Mouse (Mus musculus) ES-E14 (cell line): ENCODE data around the gene Rab4b. TPM values are rescaled to one million over a fixed set of nuclear protein-coding genes. Genes with fewer than 3 reads are reported as not detected.

Source experiments
- DNase-seq: peaks from one replicate; pipeline ENCODE4 v3.0.0-alpha.2; 2013; ENCODE audit warnings: low read depth, low spot score
- H3K27ac ChIP-seq: 2 replicates; pipeline ENCODE4 v1.5.1; 2012; ENCODE audit warnings: low read depth, mild to moderate bottlenecking, low read length, moderate library complexity, mixed read lengths; ENCODE audit not compliant: poor library complexity, insufficient read depth, severe bottlenecking
- H3K36me3 ChIP-seq: 2 replicates; pipeline ENCODE4 v1.6.1; 2012; ENCODE audit warnings: mild to moderate bottlenecking, low read length, moderate library complexity, mixed read lengths; ENCODE audit not compliant: control insufficient read depth, poor library complexity, insufficient read depth, severe bottlenecking
- H3K4me1 ChIP-seq, 2 experiments: fragments of 150-350 bp in 1 of 2; sonication (generic) in 1 of 2; 2 replicates each; pipeline ENCODE4 v1.6.1; 2012; ENCODE audit warnings: low read length in 2 of 2, mild to moderate bottlenecking in 1 of 2, mixed read lengths in 1 of 2; ENCODE audit not compliant: control insufficient read depth in 2 of 2, insufficient read depth in 2 of 2, poor library complexity in 1 of 2
- H3K4me3 ChIP-seq, 2 experiments: fragments of 150-350 bp in 1 of 2; sonication (generic) in 1 of 2; 2 replicates each; pipeline ENCODE4 v1.5.1; 2012; ENCODE audit warnings: low read length in 2 of 2, low read depth in 1 of 2, mild to moderate bottlenecking in 1 of 2, mixed read lengths in 1 of 2; ENCODE audit not compliant: insufficient read depth in 1 of 2, poor library complexity in 1 of 2, severe bottlenecking in 1 of 2
- H3K9ac ChIP-seq: 2 replicates; pipeline ENCODE4 v1.6.1; 2012; ENCODE audit warnings: low read depth, mild to moderate bottlenecking, low read length, mixed read lengths; ENCODE audit not compliant: poor library complexity, insufficient read depth, severe bottlenecking
- H3K9me3 ChIP-seq: fragments of 150-350 bp; sonication (generic); 2 replicates; pipeline ENCODE4 v1.6.1; 2012; ENCODE audit warnings: low read depth, mild to moderate bottlenecking, low read length; ENCODE audit not compliant: control insufficient read depth, insufficient read depth
- CHD2 ChIP-seq: IDR thresholded peaks from 2 replicates; pipeline ENCODE4 v1.6.1; 2014; ENCODE audit warnings: mild to moderate bottlenecking, low read depth, low read length, inconsistent platforms
- HCFC1 ChIP-seq: IDR thresholded peaks from 2 replicates; pipeline ENCODE4 v1.6.1; 2012; ENCODE audit warnings: low read length, inconsistent platforms, borderline replicate concordance; ENCODE audit not compliant: insufficient read depth
- MAFK ChIP-seq: IDR thresholded peaks from 2 replicates; pipeline ENCODE4 v1.6.1; 2014; ENCODE audit warnings: mild to moderate bottlenecking, low read depth, low read length, inconsistent platforms; ENCODE audit not compliant: insufficient read depth
- ZC3H11A ChIP-seq: IDR thresholded peaks from 2 replicates; pipeline ENCODE4 v1.6.1; 2012; ENCODE audit warnings: low read depth, mild to moderate bottlenecking, inconsistent platforms, low read length, borderline replicate concordance
- ZNF384 ChIP-seq: IDR thresholded peaks from 2 replicates; pipeline ENCODE4 v1.6.1; 2012; ENCODE audit warnings: low read depth, low read length, inconsistent platforms
- in situ Hi-C, 2 experiments: fragments of 600-800 bp; cut with MboI; formaldehyde crosslinking; loops; one replicate each; pipeline ENCODE4 v1.15.1; 2025; ENCODE audit warnings: low sequenced_read_pairs in 2 of 2, inconsistent platforms in 1 of 2; ENCODE audit not compliant: unreplicated experiment in 2 of 2
- total RNA-seq: library from RNA; depleted of rRNA; stranded (reverse); fragments of 300-350 nt; gene quantifications from 2 replicates; pipeline ENCODE4 v1.2.3, GENCODE M21; 2012

Gene Rab4b
- total RNA-seq, 1 experiment = 28.3 TPM

DNA sequence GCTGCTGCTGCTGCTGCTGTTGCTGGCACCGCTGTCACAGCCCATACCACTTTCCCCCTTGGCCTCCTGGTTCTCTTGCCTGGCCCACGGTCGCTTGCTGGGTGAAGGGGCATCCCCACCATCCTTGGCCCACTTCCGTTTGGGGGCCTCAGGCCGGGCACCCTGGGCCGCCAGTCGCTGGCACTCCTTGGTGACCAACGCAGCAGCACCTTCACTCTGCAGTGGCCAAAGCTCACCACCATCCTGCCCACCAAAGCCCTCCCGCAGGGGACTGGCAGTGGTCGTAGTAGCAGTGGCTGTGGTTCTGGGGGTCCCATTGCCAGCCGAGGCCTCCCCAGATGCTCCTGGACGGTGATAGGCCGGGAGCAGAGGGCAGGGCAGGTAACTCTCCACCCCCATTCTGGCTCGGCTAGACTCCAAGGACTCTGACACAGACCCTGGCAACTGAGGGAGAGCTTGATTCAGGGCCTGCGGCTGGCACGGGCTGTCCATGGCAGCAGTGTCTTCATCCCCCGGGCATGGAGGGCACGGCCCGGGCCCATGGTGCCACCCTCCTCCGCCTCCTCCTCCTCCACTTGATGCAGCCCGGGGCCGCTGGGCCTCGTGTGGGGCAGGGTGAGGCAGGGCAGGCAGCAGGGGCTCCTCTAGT, 13.6 kb downstream of the Rab4b start:
- Histone ChIP-seq H3K9ac (peak overlapping the region; percentile 95), H3K9me3 (no peaks in the 10 kb centered on the region), H3K27ac (no peak overlapping the region; the same call in none of the 2 replicates), H3K4me1 (peaks cover 3 to 14% of the 10 kb centered on the region in 2 experiments; a peak in 3 of 4 replicates), H3K4me3 (peak overlapping the region; percentile 72 to 87), H3K36me3 (no peaks in the 10 kb centered on the region; the same call in 1 of the 2 replicates)
- in situ Hi-C loops = no loop called here
- TF ChIP-seq ZNF384 = no peak
- DNase-seq = no peak

DNA sequence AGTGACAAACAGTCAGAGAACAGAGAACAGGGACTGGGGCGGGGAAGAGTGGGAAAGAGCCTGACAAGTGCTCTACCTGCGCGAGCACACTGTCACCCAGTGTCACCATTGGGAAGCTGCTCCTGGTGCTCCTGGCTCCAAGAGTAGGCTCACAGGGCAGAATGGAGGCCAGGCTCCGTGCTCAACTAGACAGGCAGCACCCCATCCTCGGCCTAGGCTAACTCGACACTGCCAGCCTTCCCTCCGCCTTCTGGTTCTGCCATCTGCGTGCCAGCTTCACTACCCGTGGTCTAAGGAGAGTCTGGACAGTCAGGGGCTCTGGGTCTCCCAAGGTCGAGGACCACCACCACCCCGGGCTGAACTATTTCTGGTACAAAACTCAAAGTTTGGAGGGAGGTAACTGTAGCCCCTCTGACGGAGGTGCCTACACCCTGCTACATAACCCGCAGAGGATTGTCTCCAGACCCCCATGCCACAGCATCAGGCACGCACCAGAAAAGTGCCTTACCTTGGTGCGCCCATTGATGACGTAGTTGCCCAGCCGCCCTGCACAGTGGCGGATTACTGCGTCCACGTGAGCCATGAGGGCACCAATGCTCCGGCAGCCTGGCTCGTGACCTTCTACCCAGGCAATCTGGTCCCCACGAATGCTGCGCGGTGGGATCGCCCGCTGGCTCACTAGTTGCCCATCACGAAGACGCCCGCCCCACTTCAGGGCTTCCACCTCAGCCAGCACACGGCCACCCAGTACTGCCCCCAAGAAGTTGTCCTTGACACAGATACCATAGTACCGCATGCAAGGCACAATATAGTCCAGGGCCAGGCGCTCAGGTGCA, 14.4 kb downstream of the Rab4b start:
- no peak for DNase-seq
- TF ChIP-seq ZNF384 = no peak
- TF ChIP-seq HCFC1 = peak; percentile 63; the same call in 1 of the 2 replicates
- TF ChIP-seq ZC3H11A = no peak
- no peak for TF ChIP-seq CHD2
- no peak for TF ChIP-seq MAFK
- in situ Hi-C loops = no loop called here
- H3K9ac ChIP-seq = peak overlapping the region; percentile 95
- peak overlapping the region; percentile 72 to 87 for H3K4me3 ChIP-seq
- peaks cover 3 to 15% of the 10 kb centered on the region in 2 experiments; a peak in 3 of 4 replicates for H3K4me1 ChIP-seq
- H3K27ac ChIP-seq = no peak overlapping the region; the same call in 1 of the 2 replicates
- no peaks in the 10 kb centered on the region for H3K9me3 ChIP-seq
- H3K36me3 ChIP-seq = peaks cover 4% of the 10 kb centered on the region; the same call in 1 of the 2 replicates

DNA sequence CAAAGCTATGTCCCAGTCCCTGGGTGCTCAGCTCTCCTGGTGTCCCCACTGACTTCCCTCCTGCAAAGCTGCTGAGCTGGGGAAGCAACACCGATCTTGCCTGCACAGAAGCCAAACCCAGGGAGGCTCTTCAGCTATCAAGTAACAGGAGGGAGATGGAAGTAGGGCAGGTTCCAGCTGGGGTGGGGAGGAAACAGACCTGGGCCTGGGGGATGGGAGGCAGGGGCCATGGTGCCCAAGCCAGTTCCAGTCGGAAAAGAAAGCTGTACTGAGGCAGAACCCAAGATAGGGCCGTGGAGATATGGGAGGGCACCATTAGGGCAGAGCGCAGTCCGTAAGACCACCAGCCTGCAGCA, 15.3 kb downstream of the Rab4b start:
- no peak for TF ChIP-seq CHD2
- TF ChIP-seq HCFC1 = no peak
- no peak for TF ChIP-seq ZNF384
- TF ChIP-seq ZC3H11A = no peak
- TF ChIP-seq MAFK = no peak
- in situ Hi-C loops = no loop called here
- H3K27ac ChIP-seq = no peak overlapping the region
- no peaks in the 10 kb centered on the region for H3K9me3 ChIP-seq
- peaks cover 12% of the 10 kb centered on the region for H3K36me3 ChIP-seq
- no peak overlapping the region for H3K9ac ChIP-seq
- no peak overlapping the region for H3K4me3 ChIP-seq
- no peak for DNase-seq
- H3K4me1 ChIP-seq = peaks cover 3 to 15% of the 10 kb centered on the region in 2 experiments; a peak in 3 of 4 replicates

DNA sequence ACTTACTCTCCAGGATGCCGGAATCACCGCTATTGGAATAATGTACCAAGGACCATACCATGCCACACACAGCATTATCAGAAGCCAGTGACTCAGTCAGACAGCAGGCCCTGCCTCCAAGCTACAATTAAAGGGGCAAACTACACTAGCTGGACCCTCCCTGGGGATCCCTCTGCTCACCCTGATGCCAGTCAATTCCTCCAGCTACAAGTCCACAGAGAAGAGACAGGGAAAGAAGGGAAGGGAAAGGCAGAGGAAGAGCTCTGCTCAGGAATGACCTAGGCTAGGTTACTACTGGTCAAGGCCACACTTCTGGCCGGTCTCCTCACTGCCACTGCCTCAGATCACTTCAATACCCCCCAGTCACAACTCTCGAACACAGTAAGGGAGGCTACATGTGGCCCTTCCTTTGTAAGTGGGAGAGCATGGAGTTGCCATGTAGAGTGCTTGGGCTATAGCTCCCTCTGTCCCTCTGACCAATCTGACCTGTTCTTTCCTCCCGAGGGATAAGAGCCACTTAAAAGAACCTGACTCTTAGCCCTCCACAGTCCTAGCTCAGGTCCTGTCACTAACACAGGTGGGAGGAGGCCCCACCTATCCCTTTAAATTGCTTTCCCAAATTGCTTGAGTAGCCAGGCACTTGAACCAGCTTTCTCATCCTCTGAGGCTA, 15.8 kb downstream of the Rab4b start:
- H3K36me3 ChIP-seq = peaks cover 17% of the 10 kb centered on the region
- H3K9me3 ChIP-seq = no peaks in the 10 kb centered on the region
- no peak overlapping the region for H3K9ac ChIP-seq
- in situ Hi-C loops = no loop called here
- TF ChIP-seq CHD2 (no peak), ZNF384 (no peak), HCFC1 (no peak), ZC3H11A (no peak), MAFK (no peak)
- peaks cover 3 to 15% of the 10 kb centered on the region in 2 experiments; a peak in 3 of 4 replicates for H3K4me1 ChIP-seq
- no peak overlapping the region for H3K4me3 ChIP-seq
- DNase-seq = no peak
- no peak overlapping the region for H3K27ac ChIP-seq
